Mouse (Mus musculus) kidney, postnatal 4 days (tissue): Measurements from ENCODE around the gene Trmt2b.
"Not testable (repeated sequence)": the region's sequence is repeated elsewhere in the genome, so short reads cannot be mapped to it uniquely, and the experiment has no call there.

Source experiments
- DNase-seq, 2 experiments: peaks; one replicate each; pipeline ENCODE4 v3.0.0; 2021; ENCODE audit warnings: mixed read lengths in 2 of 2

Gene Trmt2b

DNA sequence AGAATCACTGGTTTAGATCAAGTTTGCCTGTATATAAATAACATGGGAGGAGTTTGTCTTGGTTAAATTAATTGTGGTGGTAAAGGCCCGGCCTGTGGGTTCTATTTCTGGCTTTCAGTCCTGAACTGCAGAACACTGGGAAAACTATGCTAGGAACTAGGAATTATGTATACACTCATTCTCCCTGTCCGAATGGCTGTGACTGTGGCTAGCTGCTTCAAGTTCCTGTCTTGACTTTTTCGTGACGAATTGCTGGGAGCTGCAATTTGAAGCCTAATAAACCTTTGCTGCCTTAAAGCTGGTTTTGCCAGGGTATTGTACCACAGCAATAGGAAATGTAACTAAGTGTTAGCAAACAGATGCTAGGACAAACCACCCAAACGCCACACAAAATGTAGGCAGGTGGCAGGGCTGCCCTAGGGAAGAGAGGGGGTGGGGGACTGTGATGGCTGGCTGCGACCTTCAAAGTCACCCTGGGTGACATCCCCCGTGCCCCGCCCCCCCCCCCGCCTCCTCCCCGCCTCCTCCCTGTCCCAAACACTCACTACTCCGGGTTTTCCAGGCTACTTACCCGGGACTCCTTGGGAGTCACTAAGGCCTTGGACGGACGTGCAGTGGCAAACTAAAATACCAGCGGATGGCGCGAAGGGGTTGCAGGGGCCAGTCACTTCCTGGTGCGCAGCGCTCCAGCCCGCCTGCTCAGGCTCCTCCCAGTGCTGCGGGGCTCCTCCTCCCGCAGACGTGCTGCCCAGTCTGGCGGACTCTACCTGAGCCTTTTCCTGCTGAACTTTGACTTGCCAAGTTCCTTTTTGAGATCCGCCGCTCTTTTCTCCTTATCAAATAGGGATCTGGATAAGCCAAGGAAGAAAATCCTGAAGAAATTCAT, at the start of gene Trmt2b:
Gene Trmt2b, minus strand, starts transcription at position 710 of the 886 bp plus-strand sequence.
- DNase-seq, result peak; percentile 72 to 84

DNA sequence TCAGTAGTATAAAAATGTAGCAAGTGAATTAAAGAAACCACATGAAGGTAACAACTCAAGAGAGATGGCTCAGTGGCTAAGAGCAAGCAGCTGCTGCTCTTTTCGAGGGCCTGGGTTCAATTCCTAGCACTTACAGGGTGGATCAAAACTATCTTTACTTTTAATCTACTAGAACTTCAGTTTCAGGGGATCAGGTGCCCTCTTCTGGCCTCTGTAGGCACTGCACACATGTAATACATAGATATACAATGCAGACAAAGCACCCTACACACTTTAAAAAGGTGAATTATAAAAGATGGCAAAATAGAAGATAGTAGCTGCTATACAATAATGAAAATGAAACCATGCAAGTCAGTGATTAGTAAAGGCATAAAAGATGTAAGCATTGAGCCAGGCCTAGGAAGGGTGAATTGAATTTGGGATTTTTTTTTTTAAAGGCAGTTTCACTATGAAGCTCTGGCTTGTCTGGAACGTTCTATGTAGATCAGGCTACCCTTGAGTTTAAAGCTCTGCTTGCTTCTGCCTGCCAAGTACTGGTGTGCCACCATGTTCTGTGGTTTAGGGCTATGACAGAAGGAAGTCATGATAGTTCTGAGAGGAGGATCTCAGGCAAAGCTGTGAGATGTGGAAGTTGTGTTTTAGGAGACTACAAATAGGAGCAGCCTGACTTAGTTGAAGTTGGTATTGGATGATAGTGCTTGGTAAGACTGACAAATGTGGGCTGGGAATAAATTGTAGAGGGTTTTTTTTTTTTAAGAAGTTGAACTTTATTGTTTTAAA, 42.6 kb upstream of the Trmt2b start:
- DNase-seq, result peak; percentile 59 to 66

DNA sequence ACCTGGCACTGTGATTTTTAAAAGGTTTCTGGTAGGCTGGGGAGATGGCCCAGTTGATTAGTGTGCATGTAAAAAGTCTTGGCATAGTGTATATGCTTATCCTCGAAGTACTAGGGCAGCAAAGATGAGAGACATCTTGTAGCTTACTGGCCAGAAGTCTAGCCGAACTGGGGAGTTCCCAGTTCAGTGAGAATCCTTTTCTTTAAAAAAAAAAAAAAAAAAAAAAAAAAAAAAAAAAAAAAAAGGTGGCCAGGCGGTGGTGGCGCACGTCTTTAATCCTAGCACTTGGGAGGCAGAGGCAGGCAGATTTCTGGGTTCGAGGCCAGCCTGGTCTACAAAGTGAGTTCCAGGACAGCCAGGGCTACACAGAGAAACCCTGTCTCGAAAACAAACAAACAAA, 34.4 kb upstream of the Trmt2b start:
- not testable (repeated sequence) for DNase-seq

DNA sequence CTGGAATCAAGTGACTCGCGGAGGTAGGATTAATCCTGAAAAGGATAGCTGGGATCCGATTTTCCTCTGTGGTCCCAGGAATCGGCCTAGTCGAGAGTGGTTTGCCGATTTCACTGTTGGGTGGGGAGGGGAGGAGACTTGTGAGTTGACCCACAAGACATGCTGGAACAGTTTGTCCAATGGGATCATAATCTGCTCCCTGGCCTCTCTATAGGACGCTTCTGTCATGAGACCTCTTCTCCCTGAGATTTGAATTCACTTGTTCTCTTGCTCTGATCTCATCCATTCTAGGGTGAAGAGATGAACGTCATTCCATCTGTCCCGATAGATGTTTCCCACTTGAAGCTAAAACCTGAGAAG, 31.5 kb upstream of the Trmt2b start:
- no peak for DNase-seq

DNA sequence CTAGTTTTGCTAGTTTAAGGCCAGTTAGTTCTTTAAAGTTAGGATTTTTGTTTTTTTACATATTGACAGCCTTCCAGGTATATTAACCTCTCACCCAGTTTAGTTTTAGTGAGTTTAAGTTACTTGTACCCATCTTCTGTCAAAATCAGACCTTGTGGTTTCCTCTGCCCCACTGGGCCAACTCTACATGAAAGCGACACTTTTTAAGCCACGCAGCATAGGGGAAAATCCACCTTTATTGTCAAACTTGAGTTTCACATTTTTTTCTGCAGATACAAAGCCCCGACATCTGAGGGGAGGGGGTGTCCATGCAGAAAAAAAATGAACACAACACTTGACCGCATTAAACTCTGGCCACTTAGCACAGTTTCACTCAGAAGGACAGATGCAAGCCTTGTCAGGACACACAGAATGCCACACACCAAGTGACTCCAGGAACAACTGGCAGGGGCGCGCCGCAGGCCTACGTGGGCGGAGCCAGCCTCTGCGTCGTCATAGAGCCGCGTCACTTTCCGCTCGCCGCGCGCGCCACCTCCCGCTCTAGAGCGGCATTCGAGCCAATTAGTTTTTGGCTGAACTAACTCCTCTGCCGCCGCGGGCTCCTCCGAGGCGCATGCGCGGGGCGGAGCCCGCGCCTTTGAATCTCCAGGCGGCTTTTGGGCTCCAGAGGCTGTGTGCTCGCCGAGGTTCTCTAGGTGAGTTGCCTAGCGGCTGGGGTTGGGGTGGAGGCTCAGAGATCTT, 30.9 kb upstream of the Trmt2b start, which contains the start of gene Cenpi:
Gene Cenpi, plus strand, starts transcription at position 551 of the 741 bp plus-strand sequence.
- peak; percentile 88 to 94 for DNase-seq

DNA sequence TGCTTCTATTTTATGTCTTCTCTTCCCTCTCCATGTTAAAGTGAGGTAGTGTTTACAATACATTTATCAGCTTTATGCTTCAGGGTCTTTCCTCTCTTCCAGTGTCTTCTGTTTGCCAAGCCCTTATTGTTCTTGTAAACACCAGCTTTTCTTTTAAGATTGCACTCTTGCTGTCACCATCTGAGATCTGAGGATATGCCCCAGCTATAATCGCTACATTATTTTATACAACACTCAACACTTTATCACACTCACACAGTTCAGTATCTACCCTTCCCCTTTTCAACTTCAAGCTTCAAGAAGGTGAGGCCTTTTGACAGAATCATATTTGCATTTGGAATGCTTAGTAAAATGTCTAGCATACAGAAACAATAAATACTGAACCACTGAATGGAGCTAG, 26.5 kb upstream of the Trmt2b start:
- no peak for DNase-seq

DNA sequence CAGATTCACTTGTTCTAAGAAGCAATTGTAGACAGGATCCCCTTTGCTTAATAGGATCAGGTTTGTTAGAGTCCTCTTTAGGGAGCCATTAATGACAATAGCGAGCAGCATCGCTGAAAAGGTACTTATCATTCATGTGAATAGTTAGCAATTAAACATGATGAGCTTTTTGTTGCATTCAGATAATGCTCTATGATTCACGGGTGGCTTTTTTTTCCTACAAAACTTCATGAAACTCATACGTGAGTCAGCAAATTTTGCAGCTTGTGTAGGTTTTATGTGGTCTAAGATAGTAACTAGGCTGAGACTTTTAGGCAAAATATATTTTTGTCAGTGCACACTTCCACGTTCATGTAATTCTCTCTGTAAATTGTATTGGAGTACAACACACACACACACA, 23.4 kb upstream of the Trmt2b start:
- DNase-seq, result no peak

DNA sequence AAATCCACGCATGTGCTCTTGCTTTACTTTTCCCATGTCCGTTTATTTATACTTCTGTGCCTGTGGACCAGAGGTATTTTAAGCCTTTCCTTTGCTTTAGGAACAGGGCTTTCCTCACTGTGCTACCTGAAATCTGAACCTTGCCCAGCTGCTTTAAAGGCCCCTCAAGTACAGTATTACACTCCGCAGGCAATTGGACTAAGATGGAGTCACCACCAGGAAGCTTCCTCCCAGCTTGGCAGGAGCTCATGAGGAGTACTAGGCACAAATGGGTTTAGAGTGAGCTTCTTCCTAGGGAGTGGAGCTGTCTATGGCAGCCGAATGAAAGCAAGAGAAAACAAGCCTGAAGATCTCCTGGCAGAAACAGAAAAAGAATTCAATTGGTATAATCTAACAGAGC, 20.4 kb upstream of the Trmt2b start:
- no peak for DNase-seq

DNA sequence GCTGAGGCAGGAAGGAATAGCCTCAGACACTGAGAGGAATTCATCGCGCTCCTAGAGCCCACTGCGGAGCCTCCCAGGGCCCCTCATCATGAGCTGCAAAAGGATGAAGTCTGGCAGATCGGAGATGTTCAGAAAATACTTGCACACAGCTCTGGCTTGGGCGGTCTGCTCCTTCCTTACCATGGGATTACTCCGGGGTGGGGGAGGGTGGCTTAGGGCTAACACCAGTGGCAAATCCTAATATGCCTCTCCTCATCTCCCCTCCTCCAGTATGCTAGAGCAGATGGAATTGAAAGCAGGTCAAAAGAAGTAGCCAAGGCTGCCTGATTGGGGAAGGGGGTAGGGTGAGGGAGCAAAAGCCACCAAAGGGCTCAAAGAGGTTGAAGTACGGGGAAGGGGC, 20.0 kb upstream of the Trmt2b start:
- DNase-seq, result no peak

DNA sequence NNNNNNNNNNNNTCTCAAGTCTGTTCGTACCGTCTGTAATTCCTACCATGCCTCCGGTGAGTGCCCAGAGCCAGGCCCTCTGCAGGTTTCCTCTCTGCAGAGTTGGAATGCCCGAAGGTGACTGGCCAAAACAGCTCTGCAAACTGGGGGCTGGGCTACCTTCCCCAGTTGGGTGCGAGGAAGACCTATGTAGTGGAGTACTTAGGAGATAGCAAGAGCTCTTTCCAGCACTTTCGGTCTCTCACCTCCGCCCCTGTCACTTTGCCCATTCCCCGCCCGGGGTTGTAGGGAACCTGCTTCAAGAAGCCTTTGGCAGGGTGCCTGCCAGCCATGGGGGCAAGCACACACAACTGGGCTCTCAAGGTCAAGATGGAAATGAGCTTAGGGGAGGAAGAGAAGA, 19.5 kb upstream of the Trmt2b start:
- DNase-seq, result peak; percentile 25 to 35

DNA sequence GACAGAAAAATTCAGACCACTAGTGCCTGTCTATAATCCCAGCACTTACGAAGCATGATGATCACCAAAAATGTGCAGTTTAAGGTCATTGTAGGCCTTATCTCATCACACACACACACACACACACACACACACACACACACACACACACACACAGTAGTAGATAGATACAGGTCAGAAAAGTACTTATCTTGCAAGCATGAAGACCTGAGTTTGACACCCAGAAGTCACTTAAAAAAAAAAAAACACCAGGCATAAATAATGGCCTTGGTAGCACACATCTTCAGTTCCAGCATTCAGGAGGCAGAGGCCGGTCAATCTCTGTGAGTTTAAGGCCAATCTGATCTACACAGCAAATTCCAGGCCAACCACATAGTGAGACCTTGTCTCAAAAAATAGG, 10.5 kb upstream of the Trmt2b start:
- no peak for DNase-seq

DNA sequence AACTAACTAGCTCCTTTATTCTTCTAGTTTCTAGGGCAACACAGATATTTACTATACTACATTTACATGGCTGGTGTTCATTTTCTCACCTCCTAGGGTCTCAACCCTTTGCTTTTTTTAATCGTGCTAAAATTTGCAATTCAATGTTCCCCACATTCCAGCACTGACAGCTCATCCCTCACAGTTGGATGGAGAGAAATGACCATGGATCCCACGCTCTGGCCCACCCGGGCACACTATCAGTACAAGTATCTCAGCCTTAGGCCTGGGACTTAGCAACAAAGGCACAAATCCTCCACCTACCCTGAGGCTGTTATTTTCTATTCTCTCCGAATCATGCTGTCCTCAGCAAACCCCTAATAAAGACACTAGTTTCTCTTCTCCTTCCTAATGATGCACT, 9.0 kb upstream of the Trmt2b start:
- no peak for DNase-seq

DNA sequence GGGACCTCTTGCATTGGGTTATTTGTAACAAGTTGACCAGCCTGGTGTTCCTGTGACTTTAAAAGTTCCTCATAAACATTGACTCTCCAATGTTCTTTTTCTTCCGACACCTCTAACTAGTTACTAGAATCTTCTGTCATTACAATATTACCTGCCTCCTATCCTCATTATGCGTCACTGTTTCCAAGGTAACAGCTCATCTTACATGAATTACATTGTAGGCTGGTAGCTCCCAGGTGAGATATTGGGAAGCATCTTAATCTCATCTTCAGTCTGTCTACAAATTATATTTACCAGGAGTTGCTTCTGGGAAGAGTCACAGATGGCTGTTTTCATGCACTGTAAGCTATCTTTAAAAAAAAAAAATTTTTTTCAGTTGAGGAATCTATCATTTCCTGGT, 8.3 kb upstream of the Trmt2b start:
- DNase-seq, result no peak

DNA sequence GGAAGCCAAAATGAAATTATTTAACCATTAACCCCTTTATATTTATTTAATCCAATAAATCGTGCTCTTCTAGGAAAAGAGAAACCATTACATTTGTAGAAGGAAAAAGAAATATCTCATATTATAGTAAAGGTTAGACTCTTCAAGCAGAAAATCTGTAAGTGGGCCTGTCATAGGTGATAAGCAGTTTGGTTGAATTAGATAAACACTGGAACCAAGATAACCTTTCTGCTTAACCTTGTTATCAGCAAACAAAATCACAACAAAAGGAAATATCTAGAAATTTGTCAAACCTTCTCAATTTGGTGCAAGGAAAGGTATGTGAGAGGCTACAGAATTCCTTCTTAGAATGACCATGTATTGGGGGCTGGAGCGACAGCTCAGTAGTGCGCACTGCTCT, 3.7 kb upstream of the Trmt2b start:
- no peak for DNase-seq

DNA sequence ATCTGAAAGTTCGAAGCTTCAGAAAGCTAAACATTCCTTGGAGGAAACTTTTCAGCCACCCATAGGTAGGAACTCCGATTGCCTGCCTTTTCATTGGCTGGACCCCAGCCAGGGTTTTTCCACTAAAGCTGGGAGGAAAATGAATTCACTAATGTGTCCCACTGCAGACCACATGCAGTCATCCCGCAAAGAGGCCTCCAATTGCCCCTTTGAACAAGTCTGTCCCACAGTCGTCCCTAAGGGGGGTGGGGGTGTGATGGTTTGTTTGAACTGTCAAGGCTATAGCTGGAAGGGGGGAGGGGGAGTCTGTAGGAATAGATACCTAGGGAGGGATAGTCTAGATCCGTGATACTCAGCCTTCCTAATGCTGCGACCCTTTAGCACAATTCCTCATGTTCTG, 1.1 kb downstream of the Trmt2b start:
- peak; percentile 57 to 67 for DNase-seq

DNA sequence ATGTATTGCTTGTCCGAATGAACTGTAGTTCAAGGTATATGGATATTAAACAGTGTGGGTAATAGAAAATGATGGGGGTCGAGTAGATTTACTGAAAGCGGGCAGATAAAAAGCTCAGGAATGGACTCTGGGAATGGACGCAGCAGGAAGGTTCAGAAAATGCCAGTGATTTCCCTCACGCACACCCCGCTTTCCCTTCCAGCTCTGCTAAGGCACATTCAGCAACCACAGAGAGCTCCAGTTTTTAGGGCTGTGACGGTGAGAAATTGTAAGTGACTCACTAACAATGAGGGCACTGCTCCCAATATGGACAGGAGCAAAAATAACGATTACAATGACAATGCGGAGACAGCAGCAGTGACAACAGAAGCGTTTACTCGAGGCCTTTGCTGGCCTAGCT, 14.7 kb downstream of the Trmt2b start:
- no peak for DNase-seq

DNA sequence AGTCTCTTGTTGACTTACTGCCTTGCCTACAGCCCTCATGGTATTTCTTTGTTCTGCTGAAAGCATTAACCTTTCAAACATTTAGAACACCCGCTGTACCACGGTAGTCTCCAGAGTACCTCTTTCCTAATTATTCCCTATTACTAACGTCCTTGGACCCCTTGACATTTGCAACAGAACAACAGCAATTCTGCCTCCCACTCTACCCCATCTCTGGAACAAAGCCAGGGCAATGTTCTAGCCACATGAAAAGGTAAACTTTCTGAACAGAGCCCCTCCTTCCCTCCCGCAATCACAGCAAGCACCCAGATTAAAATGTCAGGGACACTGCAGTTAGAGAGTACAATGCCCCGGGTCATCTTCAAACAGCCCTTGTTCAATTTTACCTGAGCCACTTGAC, 15.6 kb downstream of the Trmt2b start:
- DNase-seq, result no peak

DNA sequence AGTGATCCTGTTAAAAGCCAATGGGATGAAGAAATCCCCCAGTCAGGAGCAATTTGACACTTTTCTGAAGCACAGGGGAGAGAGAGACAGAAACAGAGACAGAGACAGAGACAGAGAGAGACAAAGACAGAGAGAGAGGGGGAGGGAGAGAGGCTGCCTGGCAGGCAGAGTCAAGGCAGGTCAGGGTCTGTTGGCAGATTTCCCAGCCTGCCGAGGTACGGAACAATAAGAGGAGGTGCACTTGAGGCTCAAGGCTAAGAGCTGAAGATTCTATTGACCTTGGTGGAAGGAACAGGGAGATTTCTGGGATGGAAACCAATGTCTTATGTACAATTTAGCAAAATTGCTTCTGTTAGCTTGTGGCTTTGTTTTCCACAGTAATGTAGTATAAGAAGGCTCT, 28.6 kb downstream of the Trmt2b start:
- DNase-seq, result peak in 1 of 2 experiments; percentile 1

DNA sequence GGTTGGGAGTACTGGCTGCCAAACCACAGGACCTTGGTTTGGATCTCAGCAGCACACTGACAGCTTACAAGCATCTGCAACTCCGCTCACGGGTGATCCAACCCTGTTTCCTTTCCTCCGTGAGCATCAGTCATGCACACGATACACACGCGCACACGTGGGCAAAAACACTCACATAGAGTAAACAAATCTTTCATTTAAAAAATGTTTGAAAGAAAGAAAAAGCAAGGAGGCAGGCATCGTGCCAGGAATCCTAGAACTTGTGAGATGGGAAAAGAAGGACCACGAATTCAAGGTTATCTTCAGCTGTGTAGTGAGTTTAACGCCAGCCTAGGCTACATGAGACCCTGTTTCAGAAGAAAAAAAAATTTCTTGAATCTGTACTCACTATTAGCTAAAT, 30.8 kb downstream of the Trmt2b start:
- no peak for DNase-seq

DNA sequence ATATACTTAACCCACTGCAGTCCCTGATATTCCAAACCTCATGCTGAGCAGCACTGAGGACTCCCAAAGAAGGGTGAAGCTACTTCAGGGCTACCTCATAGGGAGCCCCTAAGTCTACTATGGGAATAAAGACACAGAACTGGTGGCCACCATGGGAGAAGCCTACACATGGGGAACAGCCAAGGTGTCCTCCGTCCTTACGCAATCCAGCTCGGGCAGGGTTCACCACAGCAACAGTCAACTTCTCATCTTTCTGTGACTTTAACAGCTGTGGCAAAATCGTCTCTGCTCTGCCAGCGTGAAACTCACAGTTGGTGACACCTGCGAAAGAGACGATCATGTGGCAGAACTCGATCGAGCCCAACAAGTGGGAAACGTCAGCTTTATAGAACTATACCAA, 38.5 kb downstream of the Trmt2b start:
- no peak for DNase-seq

DNA sequence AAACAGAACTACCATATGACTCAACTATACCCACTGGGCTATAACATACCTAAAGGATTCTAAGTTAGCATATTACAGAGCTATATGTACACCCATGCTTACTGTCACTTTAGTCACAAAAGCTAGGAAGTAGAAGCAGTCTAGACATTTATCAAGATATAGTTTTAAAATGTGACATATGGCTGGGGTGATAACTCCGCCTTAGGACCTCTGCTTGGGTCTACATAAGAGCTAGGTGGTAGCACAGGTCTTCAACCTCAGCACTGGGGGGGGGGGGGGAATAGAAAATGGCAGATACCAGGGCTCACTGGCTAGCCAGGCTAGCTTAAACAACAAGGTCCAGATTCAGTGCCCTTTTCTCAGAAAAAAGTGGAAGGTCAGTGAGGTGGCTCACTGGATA, 43.7 kb downstream of the Trmt2b start:
- DNase-seq, result no peak

DNA sequence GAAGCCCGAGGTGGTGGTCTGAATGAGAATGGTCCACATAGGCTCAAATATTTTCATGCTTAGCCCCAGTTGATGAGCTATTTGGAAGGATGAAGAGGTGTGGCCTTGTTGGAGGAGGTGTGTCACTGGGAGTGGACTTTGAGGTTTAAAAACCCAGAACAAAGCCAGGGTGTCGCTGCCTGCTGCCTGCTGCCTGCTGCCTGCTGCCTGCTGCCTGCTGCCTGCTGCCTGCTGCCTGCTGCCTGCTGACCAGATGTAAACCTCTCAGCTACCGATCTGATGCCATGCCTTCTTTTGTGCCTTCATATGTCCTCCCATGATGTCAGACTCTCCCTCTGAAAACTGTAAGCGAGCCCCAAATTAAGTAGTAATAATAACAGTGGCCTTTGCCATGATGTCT, 54.9 kb downstream of the Trmt2b start, which contains the start of gene Nox1:
Gene Nox1, minus strand, starts transcription at position 101 of the 400 bp plus-strand sequence.
- DNase-seq, result no peak

DNA sequence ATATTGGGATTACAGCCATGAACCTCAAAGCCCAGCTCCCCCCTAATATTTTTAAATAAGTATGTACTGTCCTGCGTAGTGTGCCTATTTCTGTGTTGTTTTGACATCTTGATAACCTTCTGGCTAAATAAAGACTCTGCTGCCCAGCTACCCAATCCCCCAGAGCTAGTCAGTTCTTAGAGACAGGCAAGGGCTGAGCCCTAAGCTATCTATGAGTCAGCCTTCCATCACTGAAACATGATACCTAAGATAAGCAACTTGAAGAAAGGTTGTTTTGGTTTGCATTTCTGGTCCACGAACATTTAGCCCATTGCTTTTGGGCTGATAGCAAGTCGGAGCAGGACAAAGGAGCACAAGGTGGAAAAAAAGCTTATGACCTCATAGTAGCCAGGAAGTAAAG, 56.2 kb downstream of the Trmt2b start:
- no peak for DNase-seq
